Mouse (Mus musculus): ENCODE results near the gene Sp9. TPM values are rescaled to one million over a fixed set of nuclear protein-coding genes. Genes with fewer than 3 reads are reported as not detected.
A peak's percentile ranks its signal among the peaks of the same experiment; 100 is the strongest.

The Sp9 gene
- total and polyA plus RNA-seq, 3 experiments: 0.55 TPM; not detected in 2

DNA sequence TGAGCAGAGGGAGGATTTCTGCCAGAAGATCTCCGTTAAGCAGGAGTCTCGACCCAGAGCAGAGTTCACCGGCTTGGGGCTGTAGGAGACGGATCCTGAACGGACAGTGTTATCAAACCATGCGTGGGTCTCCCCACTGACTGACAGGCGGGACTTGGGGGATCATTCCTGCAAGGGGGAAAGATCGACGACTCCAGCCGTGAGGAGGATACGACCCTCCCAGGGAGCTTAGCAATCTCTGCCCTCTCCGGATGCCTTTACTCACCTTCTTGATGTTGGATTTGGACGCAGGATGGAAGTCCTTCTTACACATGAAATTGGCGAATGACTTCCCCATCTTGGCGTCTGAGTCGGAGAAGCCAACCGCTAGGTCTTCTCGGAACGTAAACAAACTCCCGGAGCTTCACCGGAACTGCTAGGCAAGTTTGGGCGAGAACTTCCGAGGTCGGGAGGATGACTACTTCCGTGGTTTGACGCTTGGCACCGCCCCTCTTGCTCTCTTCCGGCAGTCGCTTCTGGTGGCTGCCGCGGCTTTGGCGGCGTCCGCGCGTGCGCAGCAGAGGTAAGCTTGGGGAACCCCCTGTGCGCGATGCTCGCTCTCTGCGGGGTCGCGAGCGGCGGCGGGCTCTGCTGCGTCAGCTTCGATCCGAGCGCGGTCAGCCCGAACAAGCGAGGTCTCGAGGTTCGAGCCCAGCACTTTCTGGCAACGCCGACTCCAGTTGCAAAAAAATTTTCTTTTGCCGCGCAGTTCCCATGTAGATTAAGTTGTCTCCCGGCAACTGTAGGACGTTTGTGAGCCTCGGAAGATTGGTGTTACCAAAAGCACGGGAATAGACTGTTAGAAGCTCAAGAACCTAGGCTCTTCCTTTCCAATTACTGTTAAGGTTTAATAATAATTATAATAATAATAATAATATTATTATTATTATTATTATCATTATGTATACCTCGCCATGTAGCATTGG is 40.7 kb downstream of the Sp9 start, which contains the start of the genes Scrn3 and Cir1:
Gene Scrn3 (plus strand): TSS at position 450 of the 965 bp plus-strand sequence.
Gene Cir1 (minus strand): TSS at position 550 of the 965 bp plus-strand sequence.
- dilution Hi-C loops (cut with MboI; ENCODE audit: extremely low pct_ligation_motif_present, extremely low pct_unique_long_range_greater_than_20kb, low sequenced_read_pairs): no loop called here
- peaks cover 19 to 36% of the 10 kb centered on the region in 2 experiments for H3K36me3 ChIP-seq (replicated peaks in 1 of 2; ENCODE audit: control insufficient read depth in 1 of 2, insufficient read depth in 1 of 2, low read length in 1 of 2)
- DNase-seq (ENCODE audit: extremely low read depth): peak; percentile 98
- H3K27me3 ChIP-seq (replicated peaks): no peaks in the 10 kb centered on the region
- H3K9ac ChIP-seq (ENCODE audit: insufficient read depth, low read depth): peak within 1 kb of the TSS; percentile 80
- H3K79me2 ChIP-seq (replicated peaks; ENCODE audit: control insufficient read depth, extremely low read depth, insufficient read depth, poor library complexity, severe bottlenecking): peaks cover 20% of the 10 kb centered on the region
- peak within 1 kb of the TSS; percentile 96 for H3K27ac ChIP-seq (ENCODE audit: insufficient read depth, low read depth)
- H3K4me1 ChIP-seq (ENCODE audit: control insufficient read depth in 1 of 2, insufficient read depth in 2 of 2): peaks cover 0 to 26% of the 10 kb centered on the region in 2 experiments; a peak in 2 of 4 replicates
- in situ Hi-C loops (cut with MboI; ENCODE audit: low pct_ligation_motif_present, low pct_unique_long_range_greater_than_20kb, low sequenced_read_pairs): loop anchor here (10.0 kb wide), 1 partner anchor 92 kb away; no protein-coding TSS in a partner anchor
- H3K4me2 ChIP-seq (ENCODE audit: insufficient read depth, low read depth, poor library complexity, severe bottlenecking): peak within 1 kb of the TSS; percentile 94
- TF ChIP-seq MEF2A (IDR thresholded peaks at IDR 0.05; ENCODE audit: borderline replicate concordance, low read depth, low read length) (peak; percentile 24; the same call in 1 of the 2 replicates), MXI1 (IDR thresholded peaks at IDR 0.05; ENCODE audit: low read depth, low read length) (peak; percentile 80), CHD2 (IDR thresholded peaks at IDR 0.05; ENCODE audit: low read length) (peak; percentile 97), IRF4 (IDR thresholded peaks at IDR 0.05; ENCODE audit: low read depth, low read length) (no peak; the same call in 1 of the 2 replicates), KAT2A (IDR thresholded peaks at IDR 0.05; ENCODE audit: insufficient replicate concordance, low read length) (peak; percentile 96), EP300 (IDR thresholded peaks at IDR 0.05; ENCODE audit: low read length) (no peak), TBP (conservative IDR thresholded peaks at IDR 0.05; ENCODE audit: low read depth, low read length) (no peak), MAX (IDR thresholded peaks at IDR 0.05; ENCODE audit: low read length) (no peak), NRF1 (IDR thresholded peaks at IDR 0.05; ENCODE audit: low read depth, low read length) (peak; percentile 94), SIN3A (IDR thresholded peaks at IDR 0.05; ENCODE audit: low read length) (peak; percentile 94), BHLHE40 (IDR thresholded peaks at IDR 0.05; ENCODE audit: low read depth, low read length) (0 out of 2 replicates have a peak, but pooled peaks have one; percentile 11), POLR2AphosphoS2 (IDR thresholded peaks at IDR 0.05; ENCODE audit: low read depth, low read length) (peak; percentile 79; the same call in 1 of the 2 replicates), POLR2A (IDR thresholded peaks at IDR 0.05; ENCODE audit: low read depth, low read length) (peak; percentile 90), ZNF384 (IDR thresholded peaks at IDR 0.05; ENCODE audit: low read depth, low read length) (no peak), JUN (IDR thresholded peaks at IDR 0.05; ENCODE audit: insufficient read depth, low read depth, low read length) (no peak), HCFC1 (IDR thresholded peaks at IDR 0.05; ENCODE audit: low read depth, low read length) (peak; percentile 93), TCF12 (IDR thresholded peaks at IDR 0.05; ENCODE audit: low read depth, low read length) (peak; percentile 60), ZC3H11A (IDR thresholded peaks at IDR 0.05; ENCODE audit: low read depth, low read length) (no peak), USF2 (conservative IDR thresholded peaks at IDR 0.05; ENCODE audit: low read depth, low read length) (no peak), E2F4 (IDR thresholded peaks at IDR 0.05; ENCODE audit: insufficient replicate concordance, low read depth, low read length) (no peak), ZMIZ1 (IDR thresholded peaks at IDR 0.05; ENCODE audit: low read depth, low read length) (no peak; the same call in 1 of the 2 replicates), MAFK (IDR thresholded peaks at IDR 0.05; ENCODE audit: insufficient replicate concordance, low read length) (peak; percentile 13; the same call in 1 of the 2 replicates), NELFE (IDR thresholded peaks at IDR 0.05; ENCODE audit: low read depth, low read length) (peak; percentile 79), GABPA (IDR thresholded peaks at IDR 0.05; ENCODE audit: insufficient replicate concordance, low read depth, low read length) (peak; percentile 52; the same call in 1 of the 2 replicates), ELF1 (IDR thresholded peaks at IDR 0.05; ENCODE audit: low read depth, low read length) (peak; percentile 95), RCOR1 (conservative IDR thresholded peaks at IDR 0.05; ENCODE audit: low read depth, low read length) (peak; percentile 84), SMC3 (IDR thresholded peaks at IDR 0.05; ENCODE audit: low read depth, low read length) (no peak)
- H3K9me3 ChIP-seq (replicated peaks; ENCODE audit: low read length): no peaks in the 10 kb centered on the region
- peak within 1 kb of the TSS; percentile 91 to 100 (median 97) for H3K4me3 ChIP-seq (replicated peaks in 1 of 3; ENCODE audit: low read depth in 2 of 3, low read length in 2 of 3, poor library complexity in 1 of 3)

Measured in CH12.LX (cell line).